Mouse (Mus musculus): ENCODE measurements around the gene Rps7.

The Rps7 gene

DNA sequence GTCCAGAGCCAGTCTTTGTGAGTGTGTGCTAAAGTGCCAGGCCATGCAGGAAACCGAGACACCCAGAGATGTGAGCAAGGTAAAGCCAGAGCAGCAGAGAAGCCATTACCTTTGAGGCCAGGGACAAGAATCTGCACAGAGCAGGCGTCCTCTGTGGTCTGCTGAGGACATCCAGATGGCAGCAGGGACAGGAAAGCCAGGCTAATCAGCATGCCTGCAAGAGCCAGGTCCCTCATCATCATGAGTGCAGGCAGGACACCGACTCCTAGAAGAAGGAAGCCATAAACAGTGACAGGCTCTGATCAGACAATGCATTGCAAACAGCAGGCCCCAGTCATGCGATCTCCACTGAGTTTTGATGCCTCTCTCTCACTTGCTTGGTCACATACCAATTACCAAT, 18.5 kb downstream of the Rps7 start:
- DNase-seq (ENCODE audit: low read depth, low spot score) = no peak

DNA sequence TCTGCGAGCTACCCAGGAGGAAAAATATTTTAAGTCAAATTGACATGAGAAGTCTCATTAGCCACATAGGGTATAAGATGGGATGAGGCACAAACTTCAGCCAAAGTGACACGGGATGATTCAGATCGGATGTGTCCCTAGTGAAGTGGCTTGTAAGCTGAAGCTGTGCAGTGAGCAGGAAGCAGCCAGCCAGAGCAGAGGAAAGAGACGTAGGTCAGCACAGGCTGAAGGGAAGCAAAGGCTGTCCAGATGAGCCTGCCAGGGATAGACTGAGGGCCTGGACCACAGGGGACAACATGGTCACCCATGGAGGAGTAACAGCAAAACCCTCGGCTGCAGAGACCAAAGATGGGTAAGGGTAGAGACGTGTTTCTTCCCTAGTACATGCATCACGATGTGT, 21.4 kb downstream of the Rps7 start:
- no peak for DNase-seq (ENCODE audit: low read depth, low spot score)

DNA sequence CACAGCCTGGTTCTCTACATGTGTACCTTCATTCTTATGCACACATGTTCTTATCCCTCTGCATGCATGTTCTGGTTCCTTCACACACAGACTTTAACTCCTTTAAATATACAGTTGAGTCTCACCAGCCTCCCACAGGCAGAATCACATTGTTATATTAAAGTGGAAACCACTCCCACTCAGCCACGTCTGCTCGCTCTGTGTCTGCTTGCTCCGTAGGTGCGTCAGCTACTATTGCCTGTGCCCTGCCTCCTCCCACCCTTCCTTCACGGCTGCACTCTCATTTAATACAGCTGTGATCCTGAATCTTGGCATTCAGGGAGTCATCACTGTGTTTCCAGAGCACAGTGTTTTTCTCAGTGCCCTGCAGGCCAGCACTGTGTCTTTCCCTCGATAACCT, 23.4 kb downstream of the Rps7 start:
- peak; percentile 81 for DNase-seq (ENCODE audit: low read depth, low spot score)

DNA sequence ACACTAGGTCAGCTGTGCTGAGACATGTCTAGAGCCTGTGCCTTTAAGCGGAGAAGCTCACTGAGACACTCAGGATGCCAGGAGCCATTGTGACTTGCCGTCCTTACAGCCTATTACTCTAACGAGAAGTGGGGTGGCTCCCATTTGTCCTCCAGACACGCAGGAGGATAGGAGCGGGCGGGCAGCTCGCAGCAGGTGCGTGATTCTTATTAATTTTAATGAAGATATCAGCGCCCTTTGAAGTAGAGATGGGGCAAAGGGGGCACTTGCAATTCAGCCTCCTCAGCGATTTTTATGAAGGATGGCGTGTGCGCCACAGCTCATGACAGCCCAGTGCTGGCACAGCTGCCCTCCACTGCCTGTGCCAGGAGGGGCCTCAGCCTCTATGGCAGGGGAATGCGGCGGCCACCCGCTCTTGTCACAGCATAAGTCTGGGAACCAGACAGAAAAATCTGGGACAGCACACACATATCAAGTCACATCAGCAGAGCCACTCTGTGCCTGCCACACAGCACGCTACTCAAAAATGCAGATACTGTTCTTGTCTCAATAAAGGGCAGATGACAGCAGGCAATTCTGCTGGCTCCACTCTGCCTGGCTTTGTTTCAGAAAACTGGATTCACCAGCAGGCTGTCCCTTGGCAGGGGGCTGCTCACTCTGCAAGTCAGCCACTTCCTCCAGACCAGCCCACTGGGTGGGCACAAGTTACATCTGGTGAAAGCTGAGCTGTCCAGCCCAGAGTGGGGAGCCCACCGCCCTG, 28.0 kb downstream of the Rps7 start:
- DNase-seq (ENCODE audit: low read depth, low spot score) = peak; percentile 88

DNA sequence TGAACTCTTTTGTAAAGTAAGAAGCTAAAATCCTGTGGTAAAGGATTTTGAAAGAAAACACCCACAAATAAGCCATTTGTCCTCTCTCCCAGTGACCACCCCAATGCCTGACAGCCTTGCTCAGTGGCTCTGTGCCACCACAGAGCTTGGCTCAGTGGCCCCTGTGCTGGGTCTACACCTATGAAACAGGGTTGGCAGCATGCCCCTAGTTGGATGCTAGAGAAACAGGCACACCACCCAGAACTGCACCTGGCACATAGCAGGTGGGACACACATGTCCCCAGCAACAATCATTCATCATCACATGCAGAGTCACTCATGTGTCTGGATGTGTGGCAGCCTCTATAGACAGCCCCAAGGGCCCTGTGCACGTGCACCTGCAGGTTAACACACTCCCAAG, 32.3 kb downstream of the Rps7 start:
- DNase-seq (ENCODE audit: low read depth, low spot score) = no peak

DNA sequence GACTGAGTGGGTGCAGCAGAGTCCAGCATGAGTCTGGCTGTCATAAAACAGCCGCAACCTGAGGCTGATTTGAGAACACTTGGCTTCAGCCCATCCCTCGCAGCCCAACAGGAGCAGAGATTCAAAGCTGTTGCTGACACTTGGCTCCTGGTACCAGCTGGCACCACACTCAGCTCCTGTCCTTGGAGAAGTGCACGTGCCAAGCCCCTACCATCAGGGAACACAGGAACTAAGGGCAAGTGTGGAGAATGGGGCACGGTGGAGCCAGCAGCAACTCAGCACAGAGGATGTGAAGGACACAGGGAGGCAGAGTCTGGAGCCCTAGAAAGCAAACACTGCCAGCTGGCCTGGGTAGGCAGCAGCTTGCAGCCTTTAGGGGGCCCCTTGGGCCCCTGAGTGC, 33.5 kb downstream of the Rps7 start:
- DNase-seq (ENCODE audit: low read depth, low spot score) = peak; percentile 86

DNA sequence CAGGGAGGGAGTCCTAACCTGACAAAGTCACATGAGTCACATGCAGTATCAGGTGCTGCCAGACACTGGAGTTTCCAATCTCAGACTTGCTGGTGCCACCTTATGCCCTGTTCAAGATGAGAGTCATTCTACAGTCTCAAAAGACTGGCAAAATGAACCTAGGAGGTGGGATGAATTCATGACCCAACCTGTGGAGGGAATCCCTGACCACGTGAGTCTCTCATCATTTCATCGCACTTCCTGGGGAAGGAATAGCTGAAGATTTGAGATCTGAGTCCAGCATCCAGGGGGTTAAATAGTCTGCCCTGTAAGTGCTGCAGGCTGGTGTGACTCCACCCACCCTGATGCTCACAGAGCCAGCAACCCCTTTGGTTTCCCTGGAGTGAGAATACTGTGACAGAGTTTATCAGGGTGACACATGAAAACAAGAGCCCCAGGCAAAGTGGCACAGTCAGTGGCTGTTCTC, 37.2 kb downstream of the Rps7 start:
- no peak for DNase-seq (ENCODE audit: low read depth, low spot score)

DNA sequence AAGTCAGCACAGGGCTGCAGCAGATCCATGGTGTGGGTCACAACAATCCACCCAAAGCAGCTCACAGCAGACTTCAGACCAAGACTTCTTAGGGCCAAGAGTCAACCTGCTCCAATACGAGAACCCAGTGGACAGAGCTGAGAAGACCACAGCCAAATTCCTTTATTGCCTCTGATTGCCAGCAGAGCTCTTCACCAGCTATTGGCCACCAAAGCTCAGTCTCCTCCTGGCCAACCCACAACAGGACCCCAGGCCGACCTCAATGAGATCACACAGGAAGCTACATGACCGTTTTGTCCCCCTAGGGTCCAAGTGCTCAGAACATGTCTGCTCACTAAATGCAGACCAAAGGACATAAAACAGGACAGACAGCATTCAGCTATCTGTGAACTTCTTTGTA, 37.6 kb downstream of the Rps7 start:
- DNase-seq (ENCODE audit: low read depth, low spot score) = no peak

DNA sequence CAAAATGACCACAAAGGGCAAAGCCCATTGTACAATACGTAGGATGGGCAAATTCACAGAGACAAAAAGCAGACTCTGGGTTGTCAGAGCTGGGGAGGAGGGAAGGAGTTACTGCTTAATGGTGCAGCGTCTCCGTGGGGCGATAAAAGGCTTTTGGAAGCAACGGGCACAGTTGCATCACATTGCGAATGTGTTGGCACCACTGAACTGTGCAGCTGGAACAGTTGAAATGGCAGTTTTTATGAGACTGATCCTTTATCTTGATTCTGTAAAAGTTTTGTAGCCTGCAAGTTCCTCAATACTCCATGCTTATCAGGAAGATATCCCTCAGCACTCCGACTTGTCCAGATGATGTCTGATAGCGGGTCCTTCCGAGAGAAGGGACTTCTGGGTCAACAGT, 38.1 kb downstream of the Rps7 start:
- DNase-seq (ENCODE audit: low read depth, low spot score) = no peak

DNA sequence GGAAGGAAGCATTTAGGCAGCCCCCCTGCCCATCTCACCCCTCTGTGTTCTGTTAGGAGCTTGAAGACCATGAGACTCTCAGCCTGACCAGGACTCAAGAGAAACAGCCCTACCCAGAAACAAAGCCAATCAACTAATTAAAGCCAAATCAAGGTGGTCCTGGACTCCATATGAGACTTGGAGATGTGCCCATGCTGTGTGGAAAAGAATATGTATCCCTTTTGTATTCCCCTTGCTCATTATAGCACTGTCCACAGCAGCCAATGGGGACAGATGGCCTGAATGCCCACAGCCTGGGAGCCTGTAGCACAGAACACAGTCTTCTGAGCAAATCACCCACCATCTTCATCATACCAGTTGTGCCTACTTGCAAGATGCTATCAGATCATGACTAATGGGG, 38.9 kb downstream of the Rps7 start:
- DNase-seq (ENCODE audit: low read depth, low spot score) = no peak

DNA sequence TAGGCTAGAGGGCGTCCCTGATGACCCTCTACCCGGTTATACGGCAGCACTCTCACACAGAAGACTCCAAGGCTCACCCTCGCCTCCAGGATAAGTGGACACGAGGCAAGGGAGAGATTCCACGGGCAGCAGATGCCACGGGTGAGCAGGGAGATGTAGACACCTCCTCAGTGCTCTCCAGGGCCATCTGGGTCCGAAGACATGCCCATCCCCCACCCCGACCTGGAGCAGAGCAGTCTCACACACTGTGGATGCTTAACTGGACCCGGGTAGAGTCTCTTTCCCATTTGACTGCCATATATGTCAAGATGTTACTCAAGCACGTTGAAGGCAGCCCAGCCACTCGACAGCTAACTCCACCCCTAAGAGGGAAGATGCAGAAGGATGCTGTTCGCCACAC, 45.3 kb downstream of the Rps7 start:
- no peak for DNase-seq (ENCODE audit: low read depth, low spot score)

DNA sequence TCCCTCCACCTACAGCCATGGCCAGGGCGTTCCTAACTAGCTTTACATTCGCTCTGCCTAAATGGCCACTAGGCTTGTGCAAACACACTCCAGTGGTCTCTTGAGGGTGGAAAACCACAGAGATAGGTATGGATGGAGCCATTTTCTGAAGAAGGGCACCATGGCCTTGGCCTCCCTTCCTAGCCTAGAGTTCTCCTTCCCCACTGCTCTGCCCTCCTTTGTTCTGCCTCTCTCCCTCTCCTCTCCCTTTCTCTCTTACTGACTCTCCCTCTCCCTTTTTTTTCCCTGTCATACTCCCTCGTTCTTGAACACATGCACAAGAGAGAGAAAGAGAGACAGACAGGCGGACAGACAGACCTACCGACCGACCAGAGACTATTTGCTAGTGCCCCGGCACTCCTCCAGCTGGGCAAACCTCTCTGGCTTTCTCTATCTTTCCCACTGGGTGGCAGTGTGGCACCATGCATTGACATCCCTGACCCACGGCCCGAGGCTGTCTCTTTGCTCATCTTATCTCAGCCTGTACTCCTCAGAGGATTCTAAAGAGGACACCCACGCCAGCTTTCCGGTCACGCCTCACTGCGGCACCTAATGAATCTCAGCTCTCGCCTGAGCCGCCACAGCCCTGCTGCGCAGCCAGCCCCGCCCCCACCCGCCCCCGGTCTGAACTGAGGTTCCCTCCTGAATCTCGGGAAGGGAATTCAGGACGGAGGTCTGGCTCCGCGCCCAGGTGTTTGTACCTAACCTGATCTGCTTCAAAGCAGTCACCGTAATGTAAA, 46.5 kb downstream of the Rps7 start:
- peak; percentile 97 for DNase-seq (ENCODE audit: low read depth, low spot score)

DNA sequence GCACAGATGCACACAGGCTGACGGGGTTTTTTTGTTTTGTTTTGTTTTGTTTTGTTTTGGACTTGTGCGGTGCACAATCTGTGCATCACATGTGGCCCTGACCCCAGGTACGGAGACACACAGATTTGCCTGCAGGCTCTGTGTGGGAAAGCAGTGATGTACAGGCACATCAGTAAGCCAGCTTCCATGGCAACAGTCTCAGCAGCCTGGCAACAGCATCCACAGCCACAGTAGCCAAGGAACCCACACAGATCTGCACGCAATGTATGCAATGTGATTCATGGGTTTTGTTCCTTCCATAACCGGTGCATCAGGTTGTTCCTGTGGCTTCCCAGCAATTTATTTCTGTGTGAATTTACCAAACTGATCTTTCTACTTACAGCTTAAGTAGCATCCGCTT, 47.8 kb downstream of the Rps7 start:
- DNase-seq (ENCODE audit: low read depth, low spot score) = peak; percentile 94

DNA sequence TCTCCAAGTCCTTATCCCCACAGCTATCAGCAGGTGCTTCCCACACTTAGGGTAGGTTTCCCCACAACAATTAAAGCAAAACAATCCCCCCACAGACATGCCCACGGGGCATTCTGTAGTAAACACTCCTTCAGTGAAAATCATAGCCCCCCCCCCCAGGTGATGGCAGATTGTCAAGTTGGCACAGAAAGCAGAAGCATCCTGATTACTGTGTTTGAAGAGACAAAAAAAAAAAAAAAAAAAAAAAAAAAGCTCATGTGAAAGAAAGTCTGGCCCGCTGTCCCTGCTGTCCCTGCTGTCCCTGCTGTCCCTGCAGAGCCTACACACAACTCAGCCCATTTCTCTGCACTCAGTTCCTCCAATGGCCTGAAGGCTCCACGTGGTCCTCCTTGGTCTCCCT, 51.7 kb downstream of the Rps7 start:
- DNase-seq (ENCODE audit: low read depth, low spot score) = no peak

DNA sequence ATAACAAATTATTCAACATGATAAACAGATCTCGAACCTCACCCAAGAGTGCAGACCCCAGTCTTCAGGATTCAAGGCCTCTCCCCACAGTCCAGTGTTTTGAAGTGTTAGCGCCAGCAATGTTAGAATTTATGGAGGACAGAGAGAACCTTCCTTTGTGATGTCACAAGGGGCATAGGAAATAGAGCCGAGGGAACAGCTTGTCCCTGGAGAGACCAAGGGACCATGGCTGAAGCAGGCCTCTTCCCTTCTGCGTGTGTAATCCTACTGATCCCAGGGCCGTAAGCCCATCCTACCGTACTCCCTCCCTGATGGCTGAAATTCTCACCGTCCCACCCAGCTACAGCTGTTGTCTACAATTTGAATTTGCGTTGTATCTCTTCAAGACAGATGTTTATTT, 53.3 kb downstream of the Rps7 start, which contains the start of gene Allc:
TSS of gene Allc (minus strand) at position 101 of the 400 bp plus-strand sequence.
- no peak for DNase-seq (ENCODE audit: low read depth, low spot score)
